Mouse (Mus musculus): Measurements from ENCODE around the gene Foxm1.
"Not testable (repeated sequence)": the region's sequence is repeated elsewhere in the genome, so short reads cannot be mapped to it uniquely, and the experiment has no call there.

Gene Foxm1

GRCm38 (mm10) chr6:128376371-128377085 lies 13.8 kb downstream of the Foxm1 start:
- no peak for DNase-seq (ENCODE audit: low spot score)

GRCm38 (mm10) chr6:128379636-128380035 lies 16.9 kb downstream of the Foxm1 start:
- no peak for DNase-seq (ENCODE audit: low spot score)

- not testable (repeated sequence) for DNase-seq (ENCODE audit: low spot score)
These were observed 17.9 kb downstream of the Foxm1 start for GRCm38 (mm10) chr6:128380594-128381167.

- DNase-seq (ENCODE audit: low spot score): no peak
These were observed 18.5 kb downstream of the Foxm1 start for GRCm38 (mm10) chr6:128381254-128381653.

GRCm38 (mm10) chr6:128383752-128384151 lies 21.0 kb downstream of the Foxm1 start:
- no peak for DNase-seq (ENCODE audit: low spot score)

GRCm38 (mm10) chr6:128385026-128385425 lies 22.3 kb downstream of the Foxm1 start:
- DNase-seq (ENCODE audit: low spot score): no peak

- DNase-seq (ENCODE audit: low spot score): no peak
These were observed 26.4 kb downstream of the Foxm1 start for GRCm38 (mm10) chr6:128389185-128389584.

GRCm38 (mm10) chr6:128390683-128391082 lies 27.9 kb downstream of the Foxm1 start:
- no peak for DNase-seq (ENCODE audit: low spot score)

- no peak for DNase-seq (ENCODE audit: low spot score)
These were observed 35.0 kb downstream of the Foxm1 start for GRCm38 (mm10) chr6:128397574-128398261.

- no peak for DNase-seq (ENCODE audit: low spot score)
These were observed 36.2 kb downstream of the Foxm1 start, which contains the start of gene Nrip2 for GRCm38 (mm10) chr6:128398996-128399395. Gene Nrip2, plus strand, starts transcription at chr6:128399296.

- DNase-seq (ENCODE audit: low spot score): no peak
These were observed 36.8 kb downstream of the Foxm1 start for GRCm38 (mm10) chr6:128399421-128400185.

- no peak for DNase-seq (ENCODE audit: low spot score)
These were observed 41.9 kb downstream of the Foxm1 start for GRCm38 (mm10) chr6:128404708-128405107.

GRCm38 (mm10) chr6:128408544-128409125 lies 45.9 kb downstream of the Foxm1 start:
- DNase-seq (ENCODE audit: low spot score): no peak

- DNase-seq (ENCODE audit: low spot score): no peak
These were observed 47.5 kb downstream of the Foxm1 start for GRCm38 (mm10) chr6:128410305-128410704.

- peak; percentile 75 for DNase-seq (ENCODE audit: low spot score)
These were observed 48.3 kb downstream of the Foxm1 start for GRCm38 (mm10) chr6:128411115-128411514.

GRCm38 (mm10) chr6:128416169-128416568 lies 53.4 kb downstream of the Foxm1 start:
- no peak for DNase-seq (ENCODE audit: low spot score)

- no peak for DNase-seq (ENCODE audit: low spot score)
These were observed 55.3 kb downstream of the Foxm1 start for GRCm38 (mm10) chr6:128418076-128418475.

GRCm38 (mm10) chr6:128421036-128421435 lies 58.3 kb downstream of the Foxm1 start:
- no peak for DNase-seq (ENCODE audit: low spot score)

GRCm38 (mm10) chr6:128421480-128421879 lies 58.7 kb downstream of the Foxm1 start:
- DNase-seq (ENCODE audit: low spot score): no peak

- DNase-seq (ENCODE audit: low spot score): peak; percentile 21
These were observed 60.9 kb downstream of the Foxm1 start for GRCm38 (mm10) chr6:128423496-128424268.

All from embryo, embryonic 10 days (tissue).